Mouse (Mus musculus): Measurements from ENCODE around the gene Ssc4d. TPM values are rescaled to one million over a fixed set of nuclear protein-coding genes. Genes with fewer than 3 reads are reported as not detected.

Gene Ssc4d
- total and polyA plus RNA-seq, 3 experiments, result 1.1 to 9.1 (median 3.2) TPM

DNA sequence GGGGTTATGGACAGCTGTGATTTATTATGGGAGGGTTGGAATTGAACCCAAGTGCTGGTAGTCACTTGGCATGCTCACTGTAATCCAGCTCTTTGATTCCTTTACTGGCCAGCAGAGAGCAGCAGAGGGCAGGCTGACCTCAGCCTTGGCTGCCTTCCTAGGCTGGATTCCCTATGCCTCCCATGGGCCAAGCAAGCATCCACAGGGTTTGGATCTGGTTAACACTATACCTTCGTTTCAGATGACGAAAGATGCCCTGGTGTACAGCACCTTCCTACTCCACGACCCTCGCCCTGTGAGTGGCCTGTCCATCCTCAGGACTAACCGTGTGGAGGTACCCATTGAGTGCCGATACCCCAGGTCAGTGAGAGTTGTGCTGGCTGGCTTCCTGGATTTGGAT lies 8.1 kb upstream of the Ssc4d start:
- DNase-seq (ENCODE audit: low spot score) (peak; percentile 38), ATAC-seq (ENCODE audit: extremely low read depth, insufficient number of reproducible peaks, low FRiP score, poor library complexity, severe bottlenecking) (no peak; the same call in 1 of the 2 replicates)
- H3K36me3 ChIP-seq (replicated peaks), result no peaks in the 10 kb centered on the region
- TF ChIP-seq GATA1 (IDR thresholded peaks at IDR 0.05; ENCODE audit: borderline replicate concordance, low read length) (no peak), CTCF (IDR thresholded peaks at IDR 0.05; ENCODE audit: low read depth, low read length) (peak; percentile 84)
- H3K27me3 ChIP-seq (ENCODE audit: insufficient read depth, low read length), result peaks cover 26% of the 10 kb centered on the region
- H3K4me3 ChIP-seq (ENCODE audit: low read depth, low read length), result no peak overlapping the region
- no peaks in the 10 kb centered on the region for H3K4me1 ChIP-seq (ENCODE audit: insufficient read depth, low read depth, low read length)
- no peaks in the 10 kb centered on the region for H3K9me3 ChIP-seq (replicated peaks)

DNA sequence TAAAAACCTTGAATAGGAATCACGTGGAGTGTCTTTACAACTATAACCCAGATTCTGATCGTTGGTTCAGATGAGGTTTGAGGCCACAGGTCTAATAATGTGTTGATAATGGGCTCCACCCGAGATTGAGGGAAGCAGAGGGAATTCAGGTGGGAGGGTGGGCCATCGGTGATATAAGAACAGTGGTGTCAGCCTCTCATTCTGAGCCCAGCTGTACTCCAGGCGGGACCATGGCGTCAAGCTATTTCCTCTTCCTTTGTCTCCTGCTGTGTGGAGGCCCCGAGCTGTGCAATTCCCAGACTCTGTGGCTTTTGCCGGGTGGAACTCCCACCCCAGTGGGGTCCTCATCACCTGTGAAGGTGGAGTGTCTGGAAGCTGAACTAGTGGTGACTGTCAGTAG lies 5.6 kb upstream of the Ssc4d start, which contains the start of gene Zp3:
Gene Zp3, plus strand, starts transcription at position 196 of the 400 bp plus-strand sequence.
- peaks cover 7% of the 10 kb centered on the region for H3K4me1 ChIP-seq (ENCODE audit: insufficient read depth, low read depth, low read length)
- no peak for DNase-seq (ENCODE audit: low spot score)
- peaks cover 24% of the 10 kb centered on the region for H3K27me3 ChIP-seq (ENCODE audit: insufficient read depth, low read length)
- no peaks in the 10 kb centered on the region for H3K36me3 ChIP-seq (replicated peaks)
- no peak for ATAC-seq (ENCODE audit: extremely low read depth, insufficient number of reproducible peaks, low FRiP score, poor library complexity, severe bottlenecking)
- no peaks in the 10 kb centered on the region for H3K9me3 ChIP-seq (replicated peaks)
- no peak within 1 kb of the TSS for H3K4me3 ChIP-seq (ENCODE audit: low read depth, low read length)
- TF ChIP-seq TAL1 (conservative IDR thresholded peaks at IDR 0.05; ENCODE audit: low read depth, low read length), result no peak
- no peak for TF ChIP-seq POLR2AphosphoS5 (IDR thresholded peaks at IDR 0.05; ENCODE audit: insufficient replicate concordance, low read depth, low read length)
- no peak for TF ChIP-seq GATA1 (IDR thresholded peaks at IDR 0.05; ENCODE audit: borderline replicate concordance, low read length)
- no peak for TF ChIP-seq GATA2 (IDR thresholded peaks at IDR 0.05; ENCODE audit: borderline replicate concordance, low read depth, low read length)
- TF ChIP-seq CTCF (IDR thresholded peaks at IDR 0.05; ENCODE audit: low read depth, low read length), result no peak

DNA sequence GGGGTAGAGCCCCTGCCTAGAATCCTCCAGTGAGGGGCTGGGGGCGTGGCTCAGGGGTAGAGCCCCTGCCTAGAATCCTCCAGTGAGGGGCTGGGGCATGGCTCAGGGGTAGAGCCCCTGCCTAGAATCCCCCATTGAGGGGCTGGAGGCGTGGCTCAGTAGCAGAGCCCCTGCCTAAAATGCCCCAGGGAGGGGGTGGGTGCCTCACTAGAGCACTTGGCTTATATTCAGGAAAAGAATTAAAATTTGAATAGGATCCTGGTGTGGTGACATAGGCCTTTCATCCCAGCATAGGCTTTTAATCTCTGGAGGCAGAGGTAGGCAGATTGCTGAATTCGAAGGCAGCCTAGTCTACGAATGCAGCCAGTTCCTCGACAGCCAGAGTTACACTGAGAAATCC lies 5.0 kb upstream of the Ssc4d start:
- no peak overlapping the region for H3K4me3 ChIP-seq (ENCODE audit: low read depth, low read length)
- DNase-seq (ENCODE audit: low spot score) (no peak), ATAC-seq (ENCODE audit: extremely low read depth, insufficient number of reproducible peaks, low FRiP score, poor library complexity, severe bottlenecking) (no peak)
- no peaks in the 10 kb centered on the region for H3K36me3 ChIP-seq (replicated peaks)
- TF ChIP-seq GATA1 (IDR thresholded peaks at IDR 0.05; ENCODE audit: borderline replicate concordance, low read length) (no peak), CTCF (IDR thresholded peaks at IDR 0.05; ENCODE audit: low read depth, low read length) (no peak), GATA2 (IDR thresholded peaks at IDR 0.05; ENCODE audit: borderline replicate concordance, low read depth, low read length) (no peak), TAL1 (conservative IDR thresholded peaks at IDR 0.05; ENCODE audit: low read depth, low read length) (no peak), POLR2AphosphoS5 (IDR thresholded peaks at IDR 0.05; ENCODE audit: insufficient replicate concordance, low read depth, low read length) (no peak)
- H3K27me3 ChIP-seq (ENCODE audit: insufficient read depth, low read length), result peaks cover 27% of the 10 kb centered on the region
- H3K4me1 ChIP-seq (ENCODE audit: insufficient read depth, low read depth, low read length), result peaks cover 10% of the 10 kb centered on the region
- no peaks in the 10 kb centered on the region for H3K9me3 ChIP-seq (replicated peaks)

DNA sequence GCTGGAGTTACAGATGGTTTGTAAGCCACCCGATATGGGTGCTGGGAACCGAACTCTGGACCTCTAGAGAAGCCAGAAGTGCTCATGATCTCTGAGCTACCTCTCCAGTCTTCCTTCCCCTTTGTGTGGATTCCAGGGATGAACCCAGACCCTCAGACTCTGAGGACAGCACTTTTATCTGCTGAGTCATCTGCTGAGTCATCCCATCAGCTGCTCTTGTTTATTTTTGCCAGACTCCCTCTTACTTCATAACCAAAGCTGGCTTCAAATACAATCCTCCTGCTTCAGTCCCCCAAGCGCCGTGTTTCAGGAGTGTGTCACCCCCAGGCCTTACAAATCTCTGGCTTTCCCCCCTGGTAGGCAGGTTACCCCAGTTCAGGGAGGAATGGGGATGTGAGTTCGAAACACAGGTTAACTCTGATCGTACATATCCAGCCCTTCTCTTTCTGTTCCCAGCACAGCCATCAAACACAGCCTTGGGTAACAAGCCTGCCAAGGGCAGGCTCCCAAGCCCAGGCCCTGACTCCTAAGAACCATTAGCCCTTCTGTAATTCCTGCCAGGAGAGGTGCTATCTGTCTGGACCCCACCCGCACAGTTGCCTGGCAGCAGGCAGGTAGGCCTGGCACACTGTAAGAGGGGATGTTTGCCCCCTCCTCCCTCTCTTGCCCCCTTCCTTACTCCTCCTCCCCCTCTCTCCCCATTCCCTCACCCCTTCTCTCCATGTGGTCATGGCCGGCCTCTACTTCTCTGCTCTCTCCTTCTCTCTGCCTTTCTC lies 1.8 kb upstream of the Ssc4d start:
- DNase-seq (ENCODE audit: low spot score), result no peak
- ATAC-seq (ENCODE audit: extremely low read depth, insufficient number of reproducible peaks, low FRiP score, poor library complexity, severe bottlenecking), result no peak
- TF ChIP-seq CTCF (IDR thresholded peaks at IDR 0.05; ENCODE audit: low read depth, low read length), result no peak
- TF ChIP-seq GATA1 (IDR thresholded peaks at IDR 0.05; ENCODE audit: borderline replicate concordance, low read length), result no peak
- no peak for TF ChIP-seq TAL1 (conservative IDR thresholded peaks at IDR 0.05; ENCODE audit: low read depth, low read length)

GRCm38 (mm10) chr5:135971876-135972275 lies 2.5 kb downstream of the Ssc4d start:
- Histone ChIP-seq H3K27me3 (ENCODE audit: insufficient read depth, low read length) (peaks cover 20% of the 10 kb centered on the region), H3K36me3 (replicated peaks) (no peaks in the 10 kb centered on the region), H3K4me1 (ENCODE audit: insufficient read depth, low read depth, low read length) (peaks cover 21% of the 10 kb centered on the region), H3K9me3 (replicated peaks) (no peaks in the 10 kb centered on the region), H3K4me3 (ENCODE audit: low read depth, low read length) (no peak overlapping the region)
- DNase-seq (ENCODE audit: low spot score) (no peak), ATAC-seq (ENCODE audit: extremely low read depth, insufficient number of reproducible peaks, low FRiP score, poor library complexity, severe bottlenecking) (no peak)
- TF ChIP-seq GATA2 (IDR thresholded peaks at IDR 0.05; ENCODE audit: borderline replicate concordance, low read depth, low read length), result no peak
- no peak for TF ChIP-seq TAL1 (conservative IDR thresholded peaks at IDR 0.05; ENCODE audit: low read depth, low read length)

More for the DNA sequence above, 1.8 kb upstream of the Ssc4d start:
- Histone ChIP-seq H3K36me3 (replicated peaks) (no peaks in the 10 kb centered on the region), H3K9me3 (replicated peaks) (no peaks in the 10 kb centered on the region), H3K4me1 (ENCODE audit: insufficient read depth, low read depth, low read length) (peaks cover 13% of the 10 kb centered on the region), H3K27me3 (ENCODE audit: insufficient read depth, low read length) (peaks cover 30% of the 10 kb centered on the region), H3K4me3 (ENCODE audit: low read depth, low read length) (no peak overlapping the region)

DNA sequence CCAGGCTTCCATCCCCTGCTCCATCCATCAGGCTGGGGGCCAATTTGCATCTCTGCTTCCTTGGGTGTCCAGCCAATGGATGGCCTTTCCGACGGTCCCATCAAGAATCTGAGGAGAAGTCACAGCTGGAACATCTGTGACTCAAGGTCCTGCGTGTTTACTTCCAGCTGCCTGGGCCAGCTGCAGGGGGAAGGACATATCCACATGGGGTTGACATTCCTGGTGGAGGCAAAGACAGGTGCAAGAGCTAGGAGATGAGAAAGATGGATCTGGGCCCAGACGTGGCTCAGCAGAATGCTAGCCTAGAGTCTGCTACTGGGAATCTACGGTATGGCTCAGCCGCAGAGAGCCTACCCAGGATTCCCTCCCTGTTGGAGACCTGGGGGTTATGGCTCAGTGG lies 4.1 kb downstream of the Ssc4d start:
- Histone ChIP-seq H3K36me3 (replicated peaks) (no peaks in the 10 kb centered on the region), H3K9me3 (replicated peaks) (no peaks in the 10 kb centered on the region), H3K4me3 (ENCODE audit: low read depth, low read length) (no peak overlapping the region), H3K27me3 (ENCODE audit: insufficient read depth, low read length) (peaks cover 20% of the 10 kb centered on the region), H3K4me1 (ENCODE audit: insufficient read depth, low read depth, low read length) (peaks cover 21% of the 10 kb centered on the region)
- ATAC-seq (ENCODE audit: extremely low read depth, insufficient number of reproducible peaks, low FRiP score, poor library complexity, severe bottlenecking) (no peak), DNase-seq (ENCODE audit: low spot score) (no peak)
- TF ChIP-seq TAL1 (conservative IDR thresholded peaks at IDR 0.05; ENCODE audit: low read depth, low read length) (no peak), POLR2AphosphoS5 (IDR thresholded peaks at IDR 0.05; ENCODE audit: insufficient replicate concordance, low read depth, low read length) (no peak), GATA1 (IDR thresholded peaks at IDR 0.05; ENCODE audit: borderline replicate concordance, low read length) (no peak), GATA2 (IDR thresholded peaks at IDR 0.05; ENCODE audit: borderline replicate concordance, low read depth, low read length) (no peak), CTCF (IDR thresholded peaks at IDR 0.05; ENCODE audit: low read depth, low read length) (no peak)
